Mouse (Mus musculus): ENCODE results near the gene Olfr373. TPM values are rescaled to one million over a fixed set of nuclear protein-coding genes. Genes with fewer than 3 reads are reported as not detected.

Olfr373 gene
- polyA plus RNA-seq, 1 experiment from 2014 or later, result not detected

DNA sequence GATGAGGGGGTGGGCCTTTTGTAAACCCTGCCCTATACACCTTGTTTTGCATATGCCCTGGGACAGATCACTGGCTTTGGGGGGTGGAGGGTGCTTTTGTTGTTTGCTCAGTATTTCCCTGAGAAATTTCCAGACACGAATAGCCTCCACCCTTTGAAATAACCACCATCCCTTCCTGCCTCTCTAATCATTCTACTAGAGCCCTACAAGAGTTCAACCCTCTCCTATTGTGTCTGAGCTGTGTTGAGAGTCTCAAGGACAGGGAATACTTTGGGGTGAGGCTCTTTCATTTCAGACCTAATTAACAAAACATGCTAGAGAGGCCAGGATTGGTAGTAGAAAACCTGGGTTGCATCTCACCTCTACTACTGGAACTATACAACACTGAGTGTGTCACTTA is 66.1 kb downstream of the Olfr373 start:
- 91% methylated on average over 1 of the region's 1 CpGs for WGBS
- Histone ChIP-seq H3K27me3 (no peaks in the 10 kb centered on the region), H3K4me3 (no peak overlapping the region), H3K27ac (no peak overlapping the region), H3K36me3 (peaks cover 90% of the 10 kb centered on the region), H3K9me3 (no peaks in the 10 kb centered on the region), H3K9ac (no peak overlapping the region), H3K4me2 (no peak overlapping the region), H3K4me1 (no peaks in the 10 kb centered on the region)
- no peak for ATAC-seq (ENCODE audit: insufficient number of reproducible peaks, insufficient read depth, low FRiP score, low TSS enrichment, low read depth)

- ATAC-seq (ENCODE audit: insufficient number of reproducible peaks, insufficient read depth, low FRiP score, low TSS enrichment, low read depth), result no peak
- Histone ChIP-seq H3K9me3 (no peaks in the 10 kb centered on the region), H3K36me3 (peaks cover 68% of the 10 kb centered on the region), H3K27ac (no peak overlapping the region), H3K4me3 (no peak overlapping the region), H3K4me2 (no peak overlapping the region), H3K4me1 (no peaks in the 10 kb centered on the region), H3K9ac (no peak overlapping the region), H3K27me3 (no peaks in the 10 kb centered on the region)
- 83% methylated on average over 3 of the region's 3 CpGs for WGBS
These were observed 68.6 kb downstream of the Olfr373 start for GRCm38 (mm10) chr8:72151418-72152078.

Other genes with a start within 250 kb of the Olfr373 start
- gene Zfp709, start 201.2 kb upstream of the Olfr373 start, polyA plus RNA-seq (2015; fragmentation: Nextera tagmentation; extraction: Ambion mirVana), result 7.7 and 8.4 TPM in 2 replicates
- gene Zfp882, start 174.6 kb upstream of the Olfr373 start, polyA plus RNA-seq (2015; fragmentation: Nextera tagmentation; extraction: Ambion mirVana), result 8.9 and 10.2 TPM in 2 replicates
- gene Zfp617, start 174.5 kb upstream of the Olfr373 start, polyA plus RNA-seq (2015; fragmentation: Nextera tagmentation; extraction: Ambion mirVana), result 25.9 and 28.1 TPM in 2 replicates
- 18.9 and 21.3 TPM in 2 replicates for gene Zfp961, start 132.1 kb upstream of the Olfr373 start, polyA plus RNA-seq (2015; fragmentation: Nextera tagmentation; extraction: Ambion mirVana)
- 0.34 and 0.56 TPM in 2 replicates for gene Cyp4f18, start 73.6 kb upstream of the Olfr373 start, polyA plus RNA-seq (2015; fragmentation: Nextera tagmentation; extraction: Ambion mirVana)
- not detected in 2 replicates for gene Olfr372, start 42.0 kb upstream of the Olfr373 start, polyA plus RNA-seq (2015; fragmentation: Nextera tagmentation; extraction: Ambion mirVana)
- gene Olfr374, start 23.9 kb downstream of the Olfr373 start, polyA plus RNA-seq (2015; fragmentation: Nextera tagmentation; extraction: Ambion mirVana), result 0.03 TPM in 2 replicates
- gene Tpm4, start 51.8 kb downstream of the Olfr373 start, polyA plus RNA-seq (2015; fragmentation: Nextera tagmentation; extraction: Ambion mirVana), result 622 and 634 TPM in 2 replicates
- 132 and 142 TPM in 2 replicates for gene Rab8a, start 78.0 kb downstream of the Olfr373 start, polyA plus RNA-seq (2015; fragmentation: Nextera tagmentation; extraction: Ambion mirVana)
- not detected in 2 replicates for gene Hsh2d, start 106.5 kb downstream of the Olfr373 start, polyA plus RNA-seq (2015; fragmentation: Nextera tagmentation; extraction: Ambion mirVana)
- gene Cib3, start 129.7 kb downstream of the Olfr373 start, polyA plus RNA-seq (2015; fragmentation: Nextera tagmentation; extraction: Ambion mirVana), result not detected in 2 replicates
- gene Gm11034, start 130.5 kb downstream of the Olfr373 start, polyA plus RNA-seq (2015; fragmentation: Nextera tagmentation; extraction: Ambion mirVana), result not detected in 2 replicates
- gene Fam32a, start 136.6 kb downstream of the Olfr373 start, polyA plus RNA-seq (2015; fragmentation: Nextera tagmentation; extraction: Ambion mirVana), result 75.3 and 78.1 TPM in 2 replicates
- gene Ap1m1, start 156.8 kb downstream of the Olfr373 start, polyA plus RNA-seq (2015; fragmentation: Nextera tagmentation; extraction: Ambion mirVana), result 125 and 126 TPM in 2 replicates
- gene Gm10282, start 222.1 kb downstream of the Olfr373 start, polyA plus RNA-seq (2015; fragmentation: Nextera tagmentation; extraction: Ambion mirVana), result 26.9 and 55.7 TPM in 2 replicates
- gene Klf2, start 235.9 kb downstream of the Olfr373 start, polyA plus RNA-seq (2015; fragmentation: Nextera tagmentation; extraction: Ambion mirVana), result 5.6 and 5.8 TPM in 2 replicates

Measured in embryonic facial prominence, embryonic 13.5 days (tissue).